Mouse (Mus musculus) mouse embryonic stem cell (cell line): ENCODE measurements around the gene Snrpd2.

Source experiments
- in situ Hi-C, 2 experiments: fragments of 300-500 bp; cut with MboI; formaldehyde crosslinking; loops; 1 replicate in 1 of 2; 3 replicates in 1 of 2; pipeline ENCODE4 v1.14.3; 2019 to 2020; ENCODE audit warnings: low sequenced_read_pairs in 2 of 2, low pct_unique_long_range_greater_than_20kb in 1 of 2, mixed read lengths in 1 of 2; ENCODE audit not compliant: unreplicated experiment in 1 of 2

The Snrpd2 gene

DNA sequence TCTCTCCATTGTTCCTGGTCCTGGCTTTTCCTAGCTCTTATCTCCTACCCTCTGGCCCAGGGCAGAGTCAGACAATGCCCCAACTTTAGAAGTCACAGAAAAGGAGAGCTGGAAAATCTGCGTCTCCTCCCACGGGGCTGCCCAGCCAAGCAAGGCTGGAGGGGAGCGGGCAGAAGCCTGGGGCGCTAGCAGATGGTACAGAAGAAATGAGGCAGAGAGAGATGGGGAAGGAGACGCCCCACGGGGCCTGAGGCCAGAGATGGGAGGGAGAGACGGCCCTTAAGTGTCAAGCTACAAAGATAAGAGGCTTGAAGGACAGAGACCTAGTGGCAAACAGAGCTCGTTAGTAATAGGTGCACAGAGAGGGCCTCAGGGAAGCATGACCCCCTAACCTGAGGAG is 22.3 kb downstream of the Snrpd2 start:
- in situ Hi-C loops = no loop called here

DNA sequence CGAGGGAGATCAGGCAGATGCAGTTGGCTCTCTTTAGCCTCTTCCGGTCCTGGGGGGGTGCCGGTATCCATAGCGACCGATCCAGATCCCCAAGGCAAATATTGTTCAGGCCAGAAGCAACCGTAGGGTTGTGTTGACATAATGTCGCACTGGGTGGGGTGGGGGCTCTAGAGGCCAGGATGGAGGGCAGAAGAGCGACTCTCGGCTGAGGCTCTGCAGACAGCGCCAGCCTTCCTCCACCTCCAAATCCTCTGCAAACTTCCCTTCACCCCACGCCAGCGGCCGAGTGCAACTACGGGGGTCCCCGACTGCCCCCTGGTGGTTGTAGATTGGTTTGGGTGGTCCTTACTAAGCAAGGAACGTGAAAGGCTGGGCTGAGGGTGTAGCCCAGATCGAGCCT is 23.4 kb downstream of the Snrpd2 start:
- in situ Hi-C loops = no loop called here

DNA sequence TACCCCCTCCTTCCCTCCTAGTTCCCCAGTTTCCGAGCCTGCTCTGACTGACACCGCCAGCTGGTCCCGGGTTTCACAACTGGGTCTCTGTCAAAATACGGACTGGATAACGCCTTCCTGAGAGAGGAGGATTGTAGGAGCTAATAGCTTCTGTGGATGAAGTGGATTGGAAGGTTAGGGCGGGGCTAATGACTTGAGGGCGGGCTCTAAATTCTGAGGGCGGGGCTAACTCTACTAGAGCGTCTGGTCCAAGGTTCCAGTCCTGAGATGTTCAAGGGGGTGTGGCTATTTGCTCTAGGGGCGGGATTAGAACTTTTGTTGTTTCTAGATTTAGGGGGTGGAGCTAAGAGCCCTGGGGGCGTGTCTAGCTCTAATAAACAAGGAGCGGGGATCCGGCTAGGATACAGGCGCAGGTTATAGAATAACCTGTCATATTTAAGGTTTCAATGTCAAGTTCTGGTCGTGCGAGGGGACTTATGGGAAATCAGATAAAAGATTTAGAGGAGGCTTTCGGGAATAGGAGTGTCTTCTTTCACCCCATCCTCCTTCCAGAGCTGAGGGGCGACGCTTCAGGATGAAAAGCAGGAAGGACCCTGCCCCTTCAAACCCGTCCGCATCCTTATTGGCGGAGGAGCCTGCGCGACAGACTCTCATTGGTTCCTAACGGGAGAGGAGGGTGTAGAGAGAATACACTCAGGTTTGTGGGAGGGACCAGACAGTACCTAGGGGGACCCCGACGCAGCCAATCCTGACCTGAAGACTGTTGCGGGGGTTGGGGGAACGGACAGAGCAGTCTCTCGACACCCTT is 26.4 kb downstream of the Snrpd2 start, which contains the start of gene Eml2:
Gene Eml2 (plus strand): TSS at position 714 of the 808 bp plus-strand sequence.
- in situ Hi-C loops = no loop called here

DNA sequence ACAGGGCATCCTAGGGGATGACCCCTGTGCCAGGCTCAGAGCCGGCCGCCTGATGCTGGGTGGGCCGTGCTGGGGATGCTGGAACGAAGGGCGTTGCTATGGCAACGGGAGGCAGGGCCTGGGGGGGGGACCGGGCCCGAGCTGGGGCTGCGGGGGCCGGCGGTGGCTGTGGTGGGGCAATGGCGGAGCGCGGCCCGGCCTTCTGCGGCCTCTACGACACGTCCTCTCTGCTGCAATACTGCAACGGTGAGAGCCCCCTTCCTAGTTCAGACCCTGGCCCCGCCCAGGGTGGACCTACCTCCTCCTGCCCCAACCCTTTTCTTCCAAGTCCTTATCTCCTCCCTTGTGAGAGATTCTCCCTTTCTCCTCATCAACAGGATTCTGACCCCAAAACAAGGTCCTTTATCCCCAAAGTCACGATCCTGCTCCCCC is 27.0 kb downstream of the Snrpd2 start:
- in situ Hi-C loops = no loop called here

DNA sequence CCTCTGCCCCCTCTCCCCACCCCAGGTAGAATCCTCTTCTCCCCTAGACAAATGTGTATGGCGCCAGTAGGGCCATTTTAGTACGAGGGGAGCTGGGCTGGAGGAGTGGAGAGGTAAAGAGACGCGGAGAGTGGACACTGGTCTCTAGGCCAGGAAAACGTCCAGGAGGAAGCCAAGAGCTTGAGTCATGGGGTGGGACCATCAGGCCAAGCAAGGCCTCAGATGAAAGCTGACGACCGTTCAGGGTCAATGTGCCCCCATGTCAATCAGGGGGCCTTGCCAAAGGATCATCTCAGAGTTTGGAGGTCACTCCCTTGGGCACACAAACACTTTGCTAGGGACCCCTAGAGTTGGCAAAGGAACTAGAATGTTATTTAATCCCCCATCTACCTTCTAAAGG is 27.7 kb downstream of the Snrpd2 start:
- in situ Hi-C loops = no loop called here

DNA sequence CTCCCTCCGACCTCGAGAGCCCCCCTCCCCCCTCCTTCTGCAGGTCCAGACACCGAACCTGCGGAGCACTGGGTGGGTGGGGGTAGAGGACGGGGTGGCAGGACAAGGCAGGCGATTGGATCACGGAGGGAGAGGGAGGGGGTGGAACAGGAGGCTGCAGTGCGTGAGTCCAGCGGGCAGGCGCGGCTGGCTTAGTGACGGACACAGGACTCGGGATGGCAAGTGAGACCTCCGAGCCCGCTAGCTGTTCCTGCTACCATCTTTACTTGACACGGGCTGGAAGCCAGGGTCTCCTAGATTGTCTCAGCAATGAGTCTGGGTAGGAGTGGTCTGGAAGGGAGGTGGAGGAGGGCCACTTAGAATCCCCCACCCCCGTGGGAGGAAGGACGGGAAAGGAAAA is 28.5 kb downstream of the Snrpd2 start:
- in situ Hi-C loops = no loop called here

DNA sequence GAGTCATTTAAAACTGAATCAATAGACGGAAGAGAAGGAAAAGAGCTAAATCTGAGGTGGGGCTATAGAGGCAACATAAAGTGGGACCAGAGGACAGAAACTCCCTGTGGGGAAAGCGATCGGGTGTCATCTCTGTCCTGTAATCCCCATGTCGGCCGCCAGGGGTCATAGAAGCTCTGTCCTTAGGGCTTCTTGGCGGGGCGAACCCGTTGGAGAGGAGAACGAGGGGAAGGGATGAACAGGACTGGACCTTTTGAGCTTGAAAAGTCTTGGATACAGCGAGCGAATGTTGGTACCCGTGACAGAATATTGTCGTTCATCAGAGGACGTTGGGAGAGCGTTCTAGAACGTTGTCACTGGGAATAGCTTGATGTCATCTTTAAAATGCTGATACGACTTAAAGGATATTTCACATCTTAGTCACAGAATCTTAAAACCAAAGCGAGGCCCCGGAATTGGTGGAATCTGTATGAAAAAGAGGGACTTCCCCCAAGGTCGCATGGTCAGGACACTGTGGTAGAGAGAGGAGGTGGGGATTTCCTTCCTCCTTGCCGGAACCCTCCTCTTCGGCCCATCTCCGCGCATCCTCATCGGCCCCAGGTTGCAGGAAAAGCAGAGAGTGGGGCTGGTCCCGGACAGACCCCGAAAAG is 29.0 kb downstream of the Snrpd2 start:
- in situ Hi-C loops = no loop called here

DNA sequence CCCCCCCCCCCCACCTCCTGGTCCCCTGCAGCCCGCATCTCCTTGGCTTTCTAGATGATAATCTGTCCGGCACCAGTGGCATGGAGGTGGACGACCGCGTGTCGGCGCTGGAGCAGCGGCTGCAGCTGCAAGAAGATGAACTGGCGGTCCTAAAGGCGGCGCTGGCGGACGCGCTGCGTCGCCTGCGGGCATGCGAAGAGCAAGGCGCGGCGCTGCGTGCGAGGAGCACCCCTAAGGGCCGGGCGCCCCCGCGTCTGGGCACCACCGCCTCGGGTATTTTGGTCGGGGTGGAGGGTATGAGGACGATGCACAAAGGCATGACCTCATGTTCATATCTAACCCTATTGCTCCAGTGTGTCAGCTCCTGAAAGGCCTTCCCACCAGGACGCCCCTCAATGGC is 29.7 kb downstream of the Snrpd2 start:
- in situ Hi-C loops = no loop called here

DNA sequence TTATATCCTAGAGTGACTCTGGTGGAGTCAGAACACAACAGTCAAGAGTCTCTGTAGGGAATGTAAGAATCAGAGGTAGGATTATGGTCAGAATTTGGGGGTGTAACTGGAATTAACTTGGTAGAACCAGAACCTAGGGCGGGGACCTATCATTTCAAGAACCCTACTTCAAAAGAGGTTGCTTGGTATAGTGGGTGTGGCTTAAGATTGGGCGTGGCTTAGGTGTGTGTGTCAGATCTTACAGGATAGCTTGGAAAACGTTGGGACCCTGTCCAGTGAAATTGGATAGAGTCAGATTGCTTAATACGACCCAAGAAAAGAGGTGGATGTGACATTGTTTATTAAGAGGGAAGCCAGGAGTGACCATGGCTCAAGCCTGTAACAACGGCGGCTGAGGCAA is 30.4 kb downstream of the Snrpd2 start:
- in situ Hi-C loops = loop anchor here in 1 of 2 experiments (5.0 kb wide), 1 partner anchor 37 kb away; no protein-coding TSS in a partner anchor

DNA sequence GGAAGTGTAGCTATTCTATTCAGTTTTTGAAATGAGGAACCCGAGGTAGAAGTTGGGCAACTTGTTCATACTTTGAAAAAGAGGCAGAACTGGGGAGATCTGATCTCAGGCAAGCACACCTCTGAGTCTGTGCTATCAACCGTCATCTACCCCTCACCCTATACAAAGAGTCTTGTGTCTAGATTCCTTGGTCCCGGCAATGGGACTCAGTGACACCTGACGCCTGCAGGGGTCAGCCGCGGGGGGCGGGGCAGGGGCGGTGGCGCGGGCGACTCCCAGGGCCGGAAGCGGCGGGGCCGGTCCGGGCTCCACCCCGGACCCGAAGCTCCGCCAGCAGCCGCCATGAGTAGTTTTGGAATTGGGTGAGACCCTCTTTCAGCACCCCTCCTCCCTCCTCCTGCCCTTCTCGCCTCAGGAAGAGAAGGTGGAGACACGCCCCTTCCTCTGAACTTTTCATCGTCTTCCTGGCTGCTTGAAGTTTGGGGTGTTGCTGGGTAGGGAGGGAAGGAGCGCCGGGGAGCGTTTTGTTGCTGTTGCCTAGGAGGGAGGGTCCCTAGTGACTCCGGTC is 31.4 kb downstream of the Snrpd2 start:
- in situ Hi-C loops = loop anchor here in 1 of 2 experiments (5.0 kb wide), 1 partner anchor 36 kb away; no protein-coding TSS in a partner anchor

DNA sequence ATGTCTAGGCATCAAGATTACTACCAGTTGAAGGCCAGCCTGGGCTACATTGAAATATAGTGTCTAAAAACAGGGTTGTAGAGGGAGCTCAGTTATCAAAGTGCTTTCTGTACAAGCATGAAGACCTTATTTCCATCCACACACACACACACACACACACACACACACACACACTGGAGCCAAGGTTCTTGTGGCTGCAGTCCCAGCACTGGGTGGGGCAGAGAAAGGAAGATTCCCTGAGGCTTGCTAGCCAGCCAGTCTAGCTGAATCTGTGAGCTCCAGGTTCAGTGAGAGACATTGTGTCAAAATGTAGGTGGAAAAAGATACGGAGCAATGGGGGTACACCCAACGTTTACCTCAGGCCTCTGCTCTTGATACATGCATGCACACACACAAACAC is 34.7 kb downstream of the Snrpd2 start:
- in situ Hi-C loops = loop anchor here in 1 of 2 experiments (5.0 kb wide), 1 partner anchor 33 kb away; no protein-coding TSS in a partner anchor

DNA sequence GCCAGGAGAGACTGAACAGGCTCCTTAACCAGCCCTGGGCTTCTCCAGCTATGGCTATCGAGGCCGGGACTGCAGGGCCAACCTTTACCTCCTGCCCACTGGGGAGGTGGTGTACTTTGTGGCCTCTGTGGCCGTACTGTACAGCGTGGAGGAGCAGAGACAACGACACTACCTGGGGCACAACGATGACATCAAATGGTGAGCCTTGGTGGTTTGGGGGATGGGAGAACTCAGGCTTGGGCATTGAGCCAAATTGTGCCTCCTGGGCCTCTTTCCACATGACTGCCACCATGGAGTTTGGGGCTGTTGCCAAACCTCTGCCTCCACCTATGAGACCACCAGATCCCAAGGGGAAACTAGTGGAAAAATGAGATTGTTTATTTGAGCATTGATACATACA is 35.2 kb downstream of the Snrpd2 start:
- in situ Hi-C loops = loop anchor here in 1 of 2 experiments (5.0 kb wide), 1 partner anchor 33 kb away; no protein-coding TSS in a partner anchor

DNA sequence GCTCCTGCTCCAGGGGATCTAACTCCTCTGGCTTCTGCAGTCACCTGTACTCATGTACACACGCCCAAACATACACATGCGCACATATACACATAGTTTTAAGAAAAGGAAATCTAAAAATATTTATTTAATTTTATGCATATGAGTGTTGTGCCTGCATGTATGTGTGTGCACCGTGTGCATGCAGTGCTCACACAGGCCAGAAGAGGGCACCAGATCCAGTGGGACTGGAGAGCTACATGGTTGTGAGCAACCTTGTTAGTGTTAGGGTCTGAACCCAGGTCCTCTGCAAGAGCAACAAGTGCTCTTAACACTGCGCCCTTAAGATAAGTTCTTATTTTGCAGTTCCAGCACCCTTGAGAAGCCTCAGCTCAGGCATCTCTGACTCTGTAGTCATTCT is 45.2 kb downstream of the Snrpd2 start:
- in situ Hi-C loops = loop anchor here in 1 of 2 experiments (5.0 kb wide), 1 partner anchor 83 kb away; no protein-coding TSS in a partner anchor

DNA sequence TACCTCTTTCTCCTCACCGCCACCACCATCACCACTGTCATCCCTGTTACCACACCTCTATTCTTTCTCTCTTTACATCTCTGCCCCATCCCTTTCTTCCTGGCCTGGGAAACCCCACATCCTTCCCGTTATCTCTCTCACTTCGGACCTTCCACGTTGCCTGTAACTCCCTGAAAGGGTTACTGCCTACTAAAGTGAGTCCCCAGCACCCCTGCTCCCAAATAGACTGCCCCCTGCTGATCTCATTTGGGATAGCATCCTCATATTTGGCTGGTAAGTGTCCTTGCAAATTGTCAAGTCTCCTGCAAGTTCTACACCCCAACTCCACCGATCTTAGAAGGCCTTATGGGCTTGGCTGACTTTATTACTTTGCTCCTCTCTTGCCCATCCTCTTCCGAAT is 47.2 kb downstream of the Snrpd2 start:
- in situ Hi-C loops = loop anchor here in 1 of 2 experiments (5.0 kb wide), 1 partner anchor 81 kb away; no protein-coding TSS in a partner anchor

DNA sequence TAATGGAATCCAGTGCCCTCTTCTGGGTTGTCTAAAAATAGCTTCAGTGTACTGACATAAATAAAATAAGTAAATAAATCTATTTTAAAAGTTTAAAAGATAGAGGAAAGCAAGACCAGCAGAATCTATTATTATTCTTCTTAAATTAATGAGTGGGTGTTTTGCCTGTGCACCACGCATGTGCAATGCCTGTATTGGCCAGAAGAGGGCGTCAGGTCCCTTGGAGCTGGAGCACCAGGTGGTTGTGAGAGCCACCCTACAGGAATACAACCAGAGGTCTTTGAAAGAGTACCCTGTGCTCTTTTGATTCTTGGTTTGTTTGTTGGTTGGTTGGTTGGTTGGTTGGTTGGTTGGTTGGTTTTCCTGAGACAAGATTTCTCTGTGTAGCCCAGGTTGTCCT is 48.5 kb downstream of the Snrpd2 start:
- in situ Hi-C loops = loop anchor here in 1 of 2 experiments (5.0 kb wide), 1 partner anchor 79 kb away; no protein-coding TSS in a partner anchor

DNA sequence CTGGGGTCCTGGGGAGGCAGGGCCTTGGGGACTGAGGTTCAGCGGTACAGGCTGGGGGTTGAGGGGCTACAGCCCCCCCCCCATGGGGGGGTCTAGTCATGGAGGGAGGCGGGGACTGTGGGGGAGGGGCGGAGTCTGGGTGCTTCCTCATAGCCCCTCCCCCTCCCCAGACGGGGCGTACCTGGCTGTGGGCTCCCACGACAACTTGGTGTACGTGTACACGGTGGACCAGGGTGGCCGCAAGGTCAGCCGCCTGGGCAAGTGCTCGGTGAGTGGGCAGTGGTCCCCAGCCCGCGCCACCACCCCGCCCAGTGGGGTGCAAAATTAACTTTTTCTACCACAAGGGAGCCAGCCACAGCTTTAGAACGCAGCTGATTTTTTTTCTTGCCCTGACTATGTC is 52.1 kb downstream of the Snrpd2 start:
- in situ Hi-C loops = no loop called here

DNA sequence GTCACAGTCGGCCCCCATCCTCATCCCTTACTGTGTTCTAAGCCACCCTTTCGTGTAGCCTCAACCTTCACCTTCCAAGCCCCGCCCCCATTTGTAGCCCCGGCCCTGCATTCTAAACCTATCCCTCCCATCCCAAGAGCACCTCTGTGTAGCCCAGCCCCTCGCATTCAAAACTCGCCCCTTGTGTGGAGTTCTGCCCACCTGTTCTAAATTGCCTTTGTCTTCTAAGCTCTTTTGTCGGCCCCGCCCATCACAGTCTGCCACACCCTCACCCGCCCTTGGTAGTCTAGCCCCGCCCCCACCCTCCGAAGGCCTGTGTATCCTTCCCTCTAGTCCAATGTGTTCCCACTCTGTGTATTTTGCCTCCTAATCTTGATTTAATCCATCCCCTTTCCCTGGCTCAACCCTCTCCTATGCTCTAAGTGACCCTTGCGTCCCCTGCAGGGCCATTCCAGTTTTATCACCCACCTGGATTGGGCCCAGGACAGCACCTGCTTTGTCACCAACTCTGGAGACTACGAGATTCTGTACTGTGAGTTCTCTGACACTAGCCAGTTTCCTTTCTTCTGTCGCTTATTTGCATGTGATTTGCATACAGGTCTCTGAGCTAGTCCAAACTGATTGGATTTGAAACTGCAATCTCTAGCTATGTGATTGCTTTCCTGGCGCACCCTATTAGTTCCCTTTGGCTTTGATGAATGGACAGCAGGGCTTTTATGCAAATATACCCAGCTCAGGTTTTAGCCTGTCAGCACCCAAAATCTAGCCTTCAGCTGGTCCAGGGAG is 52.7 kb downstream of the Snrpd2 start:
- in situ Hi-C loops = no loop called here
